Mouse (Mus musculus) left cerebral cortex, postnatal 25 days (tissue): Measurements from ENCODE around the gene Zfp64. TPM values are rescaled to one million over a fixed set of nuclear protein-coding genes. Genes with fewer than 3 reads are reported as not detected.
"Not testable (repeated sequence)": the region's sequence is repeated elsewhere in the genome, so short reads cannot be mapped to it uniquely, and the experiment has no call there.

Experiments used
- DNase-seq, 2 experiments: peaks; one replicate each; pipeline ENCODE4 v3.0.0; 2022; ENCODE audit warnings: low spot score in 2 of 2, mixed read lengths in 1 of 2
- intact Hi-C: fragments of 180-260 bp; cut with DNase I; formaldehyde crosslinking; loops from one replicate; pipeline ENCODE4 v1.15.1; 2025
- total RNA-seq, 2 experiments: library from RNA; stranded (reverse); gene quantifications; 2 replicates each; pipeline ENCODE4 v1.2.3; 2021

Gene Zfp64
- total RNA-seq, 2 experiments from 2014 or later, result 15.1 to 15.4 TPM

DNA sequence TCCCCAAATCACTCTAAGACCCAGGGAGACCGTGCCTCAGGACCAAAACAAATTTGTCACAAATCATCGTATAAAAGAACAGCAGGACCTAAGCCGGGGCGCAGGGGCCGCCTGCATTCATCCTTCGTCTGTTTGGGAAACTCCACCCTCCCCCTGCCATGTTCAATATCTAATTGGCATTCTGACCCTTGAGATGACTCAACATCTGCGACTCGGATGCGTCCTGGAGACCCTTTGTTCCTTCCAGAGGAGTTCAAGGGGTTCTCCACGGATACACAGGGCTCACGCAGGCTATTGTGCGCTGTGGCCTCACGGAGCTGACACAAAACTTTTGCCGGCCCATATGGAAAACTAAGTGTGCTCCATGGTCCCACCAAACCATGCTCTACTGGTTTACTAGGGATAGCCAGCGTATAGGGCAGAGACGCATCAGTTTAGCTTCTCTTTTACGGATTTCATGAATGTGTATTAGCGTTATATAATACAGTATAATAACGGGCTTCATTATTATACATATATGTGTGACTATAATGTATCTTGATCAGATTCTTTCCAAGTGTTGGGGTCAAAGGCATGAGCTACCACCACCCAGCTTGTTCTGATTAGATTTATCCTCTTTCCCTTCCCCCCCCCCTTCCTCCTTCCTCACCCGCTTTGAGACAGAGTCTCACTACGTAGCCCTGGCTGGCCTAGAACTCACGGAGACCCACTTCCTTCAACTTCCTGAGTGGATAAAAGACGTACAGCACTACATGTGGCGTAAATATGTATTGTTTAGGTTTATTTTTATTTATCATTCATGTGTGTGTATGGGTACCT lies 94.3 kb downstream of the Zfp64 start:
- DNase-seq, result no peak
- intact Hi-C loops, result no loop called here

DNA sequence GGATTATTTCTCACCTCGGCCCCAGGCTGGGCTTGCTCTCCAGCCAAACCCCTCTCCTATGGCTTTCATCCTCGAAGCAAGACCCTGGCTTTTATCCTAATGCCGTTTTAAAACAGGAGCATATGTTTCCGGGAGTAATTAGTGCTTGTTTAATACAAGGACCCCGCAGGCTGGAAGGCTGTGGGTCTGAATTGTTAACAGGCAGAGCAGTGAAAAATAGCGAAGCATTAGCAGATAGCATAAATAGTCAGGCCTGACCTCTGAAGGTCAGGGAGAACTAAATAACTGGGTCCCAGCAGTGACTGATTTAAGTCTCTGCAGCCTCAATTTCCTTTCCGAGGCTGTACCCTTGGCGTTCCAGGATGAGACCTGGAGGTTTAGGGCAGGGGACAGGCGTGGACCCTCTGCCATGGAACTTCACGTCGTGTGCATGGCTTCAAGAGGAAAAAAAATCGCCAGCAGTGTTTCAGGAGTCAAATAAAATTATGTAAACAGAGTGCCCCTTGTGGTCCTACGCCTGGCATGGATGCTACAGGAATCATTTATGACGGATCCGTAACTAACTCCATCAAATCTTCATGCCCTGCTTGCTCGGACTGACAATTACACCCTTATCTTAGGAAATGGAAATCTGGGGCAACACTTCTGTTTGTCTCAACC lies 95.2 kb downstream of the Zfp64 start:
- no peak for DNase-seq
- intact Hi-C loops, result no loop called here

GRCm38 (mm10) chr2:168856638-168857037 lies 98.7 kb downstream of the Zfp64 start:
- DNase-seq, result no peak
- intact Hi-C loops, result no loop called here

DNA sequence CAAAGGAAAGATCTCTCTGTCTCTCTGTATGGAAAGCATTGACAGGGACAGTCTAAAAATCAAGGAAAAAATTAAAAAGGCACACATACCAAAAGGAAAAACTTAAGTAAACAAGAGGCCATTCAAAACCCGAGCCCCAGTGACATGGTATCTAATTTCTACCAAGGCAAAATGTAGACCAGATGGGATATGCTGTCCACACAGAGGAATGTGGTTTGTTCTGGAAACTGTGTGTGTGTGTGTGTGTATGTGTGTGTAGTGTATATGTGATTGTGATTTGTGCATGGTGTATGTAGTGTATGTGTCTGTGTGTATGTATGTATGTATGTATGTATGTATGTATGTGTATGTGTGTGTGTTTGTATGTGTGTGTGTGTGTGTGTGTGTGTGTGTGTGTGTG lies 100.6 kb downstream of the Zfp64 start:
- no peak for DNase-seq
- intact Hi-C loops, result no loop called here

GRCm38 (mm10) chr2:168853869-168854268 lies 101.5 kb downstream of the Zfp64 start:
- DNase-seq, intact Hi-C loops: not testable (repeated sequence)

- intact Hi-C loops, result no loop called here
These were observed 103.8 kb downstream of the Zfp64 start for GRCm38 (mm10) chr2:168851545-168851944.

GRCm38 (mm10) chr2:168848553-168848952 lies 106.8 kb downstream of the Zfp64 start:
- intact Hi-C loops, result no loop called here
- DNase-seq, result no peak

More at GRCm38 (mm10) chr2:168851545-168851944, 103.8 kb downstream of the Zfp64 start:
- no peak for DNase-seq

- intact Hi-C loops, result no loop called here
- no peak for DNase-seq
These were observed 109.1 kb downstream of the Zfp64 start for GRCm38 (mm10) chr2:168846180-168846720.

Other genes starting within 250 kb of the Zfp64 start
- gene Atp9a, start 213.2 kb downstream of the Zfp64 start, total RNA-seq, result 100 to 1,000 TPM; 405 to 417 TPM
- under 1 TPM; 0.25 to 0.32 TPM for gene Sall4, start 187.6 kb downstream of the Zfp64 start, total RNA-seq